Mouse (Mus musculus) central nervous system, embryonic 11.5 days (tissue): ENCODE measurements around the gene Ehd2. TPM values are rescaled to one million over a fixed set of nuclear protein-coding genes. Genes with fewer than 3 reads are reported as not detected.

ENCODE experiments used
- polyA plus RNA-seq: library from polyadenylated mRNA; depleted of rRNA; stranded (reverse); fragments of >200 nt; gene quantifications from 2 replicates; pipeline ENCODE4 v1.2.3, GENCODE M21; 2012; rRNA removed

The Ehd2 gene
- polyA plus RNA-seq: 6.6 and 9.8 TPM in 2 replicates

GRCm38 (mm10) chr7:15967312-15967711 is at the start of gene Ehd2:
Gene Ehd2, minus strand, starts transcription at chr7:15967567.

GRCm38 (mm10) chr7:15945721-15946536 is 21.4 kb downstream of the Ehd2 start, which contains the start of gene Nop53:
Gene Nop53, minus strand, starts transcription at chr7:15946074.

DNA sequence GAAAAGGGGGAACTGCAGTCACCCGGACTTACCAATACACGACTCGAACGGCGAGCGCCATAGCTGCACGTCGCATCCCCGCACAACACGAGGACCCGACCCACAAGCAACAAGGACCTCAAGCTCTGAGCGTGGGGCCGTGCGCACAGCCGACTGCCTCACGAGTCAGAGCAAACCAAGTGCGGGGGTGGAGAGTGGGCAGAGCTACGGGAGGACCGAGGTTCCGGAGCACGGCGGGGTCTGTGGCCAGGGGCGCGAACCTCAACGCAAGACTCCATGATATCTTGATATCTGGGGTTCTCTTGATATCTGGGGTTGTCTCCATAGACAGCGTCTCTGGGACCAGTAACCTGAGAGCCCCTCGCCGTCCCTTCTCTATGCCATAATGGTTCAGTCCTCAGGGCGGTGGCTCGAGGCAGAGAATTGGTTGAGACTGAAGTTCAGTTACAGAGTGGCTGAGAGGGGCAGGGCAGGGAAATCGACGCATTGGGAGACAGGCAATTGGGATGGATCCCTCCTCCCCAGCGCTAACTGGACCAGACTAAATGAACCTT is 45.1 kb downstream of the Ehd2 start, which contains the start of gene Selenow:
Gene Selenow (minus strand): TSS at position 183 of the 554 bp plus-strand sequence.

Other genes with a start within 250 kb of the Ehd2 start
- gene Obox5, start 217.4 kb downstream of the Ehd2 start, polyA plus RNA-seq: not detected in 2 replicates
- gene Obox6, start 127.9 kb downstream of the Ehd2 start, polyA plus RNA-seq: not detected in 2 replicates
- 0.17 and 0.24 TPM in 2 replicates for gene Crx, start 87.6 kb downstream of the Ehd2 start, polyA plus RNA-seq
- 0.11 and 0.26 TPM in 2 replicates for gene Crxos, start 85.0 kb downstream of the Ehd2 start, polyA plus RNA-seq
- gene Selenow, start 45.2 kb downstream of the Ehd2 start, polyA plus RNA-seq: 543 and 655 TPM in 2 replicates
- 144 and 263 TPM in 2 replicates for gene Nop53, start 21.5 kb downstream of the Ehd2 start, polyA plus RNA-seq
- gene Bicra, start 80.4 kb upstream of the Ehd2 start, polyA plus RNA-seq: 14.4 and 18.2 TPM in 2 replicates
- gene Zfp541, start 94.2 kb upstream of the Ehd2 start, polyA plus RNA-seq: 0.02 and 0.06 TPM in 2 replicates
- 89.3 and 171 TPM in 2 replicates for gene Napa, start 130.9 kb upstream of the Ehd2 start, polyA plus RNA-seq
- gene Kptn, start 152.3 kb upstream of the Ehd2 start, polyA plus RNA-seq: 22.1 and 26.5 TPM in 2 replicates
- gene Slc8a2, start 162.3 kb upstream of the Ehd2 start, polyA plus RNA-seq: 9.7 and 12.6 TPM in 2 replicates
- gene Meis3, start 207.5 kb upstream of the Ehd2 start, polyA plus RNA-seq: 80.4 and 100 TPM in 2 replicates